Mouse (Mus musculus) gastrocnemius, adult 18-20 months (tissue): ENCODE measurements around the gene Me1. TPM values are rescaled to one million over a fixed set of nuclear protein-coding genes. Genes with fewer than 3 reads are reported as not detected.

Experiments
- DNase-seq: peaks from one replicate; pipeline ENCODE4 v3.0.0; 2021; ENCODE audit warnings: low spot score
- total RNA-seq, 2 experiments: library from RNA; stranded (reverse); gene quantifications; 2 replicates each; pipeline ENCODE4 v1.2.3; 2021

The Me1 gene
- total RNA-seq, 2 experiments from 2014 or later, result 189 to 224 TPM

DNA sequence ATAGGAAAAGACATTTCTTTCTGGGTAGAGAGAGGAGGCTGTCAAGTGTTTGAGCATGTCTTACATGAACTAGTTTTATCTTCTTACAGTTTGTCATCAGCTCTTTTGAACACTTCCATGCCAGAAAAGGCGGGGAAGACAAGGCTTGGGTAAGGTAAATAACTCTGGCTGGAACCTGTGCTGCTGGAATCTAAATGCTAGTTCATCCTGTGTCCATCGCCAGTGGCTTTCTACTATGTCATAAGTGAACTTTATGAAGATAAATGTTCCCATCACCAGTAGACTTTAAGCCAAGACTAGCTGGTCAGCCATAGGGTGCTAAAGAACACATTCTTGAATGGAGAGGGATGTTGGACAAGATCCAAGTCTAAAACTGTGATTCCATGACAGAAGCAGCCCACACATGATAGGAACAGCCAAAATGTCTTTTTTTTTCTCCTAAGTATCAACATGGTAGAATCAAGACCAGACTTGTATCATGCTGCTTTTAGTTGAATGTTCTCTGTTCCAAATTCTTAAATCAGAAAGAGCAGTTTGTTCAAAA, 14.4 kb upstream of the Me1 start:
- no peak for DNase-seq

DNA sequence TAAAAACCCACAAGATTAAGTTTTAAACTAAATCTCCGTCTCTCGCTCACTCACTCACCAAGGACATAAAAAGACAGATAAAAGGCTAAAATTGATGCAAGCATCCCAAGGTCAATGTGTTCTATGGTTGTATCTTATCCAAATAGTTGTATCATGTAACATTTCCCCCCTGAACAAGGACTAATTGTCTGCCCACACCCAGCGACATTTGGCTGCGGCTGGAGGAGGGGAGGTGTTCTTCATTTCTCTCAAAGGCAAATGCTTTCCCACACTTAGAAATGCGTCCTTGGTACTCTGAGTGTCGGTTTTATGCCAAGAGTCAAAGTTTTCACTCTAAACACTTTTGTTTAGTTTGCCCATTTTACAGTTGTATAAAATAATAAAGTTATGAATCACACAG, 13.2 kb upstream of the Me1 start:
- no peak for DNase-seq

DNA sequence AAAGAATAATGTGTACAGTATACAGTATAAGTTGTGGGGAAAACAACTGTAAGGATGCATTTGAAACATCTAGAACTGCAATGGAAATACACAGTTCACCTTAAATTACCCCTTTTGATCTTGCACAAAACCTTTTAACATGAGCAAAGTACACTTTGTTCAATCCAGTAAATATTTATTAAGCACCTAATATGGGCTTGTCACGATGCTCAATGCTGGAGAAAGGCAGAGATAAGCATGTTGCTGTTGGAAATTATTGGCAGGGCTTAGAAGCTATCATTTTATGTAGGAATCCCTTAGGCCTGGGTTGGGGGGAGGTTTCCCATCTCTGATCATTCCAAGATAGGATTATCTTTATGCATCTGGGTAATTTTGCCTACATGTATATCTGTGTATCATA, 11.7 kb upstream of the Me1 start:
- DNase-seq, result no peak

DNA sequence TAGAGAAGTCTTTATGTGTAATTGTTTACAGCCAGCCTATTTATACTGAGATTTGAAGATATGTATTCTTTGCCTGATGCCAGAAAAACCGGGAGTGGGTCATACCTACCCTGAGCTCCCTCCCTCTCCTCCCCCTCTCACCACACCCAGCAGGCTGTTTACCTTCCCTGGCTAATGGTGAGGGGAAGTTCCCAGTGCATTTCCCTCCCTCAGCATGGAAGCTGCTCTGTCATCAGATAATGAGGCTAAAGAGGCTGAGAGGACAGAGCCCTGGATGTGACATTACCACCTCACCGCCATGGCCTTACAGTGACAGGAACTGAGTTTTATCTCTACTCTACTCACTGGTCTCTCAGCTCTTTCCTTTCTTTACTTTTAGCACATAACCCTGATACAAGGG, 6.1 kb upstream of the Me1 start:
- DNase-seq, result no peak

DNA sequence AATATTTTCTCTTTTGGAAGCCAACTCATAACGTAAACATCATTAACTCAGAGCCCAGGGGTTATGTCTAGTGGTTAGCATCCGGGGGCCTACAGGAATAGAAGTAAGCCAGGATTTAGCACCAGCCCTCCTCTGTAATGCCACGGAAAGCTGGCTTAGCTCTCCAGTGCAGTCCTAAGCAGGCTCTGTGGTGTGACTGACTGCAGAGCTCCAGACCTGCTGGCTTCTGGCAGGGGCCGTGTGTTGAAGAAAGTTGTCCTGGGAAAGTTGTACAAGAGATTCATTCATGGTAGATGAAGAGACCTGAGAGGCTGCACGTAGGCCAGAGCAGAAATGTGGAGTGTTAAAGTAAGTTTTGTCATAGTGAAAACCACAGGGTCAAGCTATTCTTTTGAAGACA, 5.5 kb upstream of the Me1 start:
- peak; percentile 17 for DNase-seq

DNA sequence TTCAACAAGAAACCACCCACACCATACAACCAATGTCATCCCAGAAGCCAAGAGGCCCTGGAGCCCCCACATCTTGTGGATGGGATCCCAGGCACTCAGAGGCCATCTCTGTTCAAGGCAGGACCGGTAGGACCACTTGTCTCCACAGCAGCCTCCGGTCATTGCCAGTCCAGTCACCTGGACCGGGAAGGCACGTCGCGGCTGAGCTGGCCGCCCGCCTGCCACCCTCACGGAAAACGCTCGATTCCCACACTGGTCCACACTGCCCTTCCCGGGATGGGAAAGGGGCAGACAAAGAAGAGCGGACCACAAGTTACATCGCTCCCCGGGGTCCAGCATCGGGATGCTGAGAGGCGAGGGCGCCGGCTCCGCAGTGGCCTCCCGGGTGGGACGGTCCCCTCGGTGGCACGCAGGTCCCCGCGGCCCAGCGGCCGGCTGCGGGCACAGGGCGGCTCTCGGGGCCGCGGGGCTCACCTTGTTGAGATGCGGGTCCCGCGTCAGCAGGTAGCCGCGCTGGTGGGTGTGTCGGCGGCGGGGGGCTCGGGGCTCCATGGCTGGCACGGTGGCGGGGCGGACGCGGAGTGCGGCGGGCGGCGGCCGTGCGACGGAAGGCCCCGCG, 445 bp downstream of the Me1 start:
- peak; percentile 31 for DNase-seq

DNA sequence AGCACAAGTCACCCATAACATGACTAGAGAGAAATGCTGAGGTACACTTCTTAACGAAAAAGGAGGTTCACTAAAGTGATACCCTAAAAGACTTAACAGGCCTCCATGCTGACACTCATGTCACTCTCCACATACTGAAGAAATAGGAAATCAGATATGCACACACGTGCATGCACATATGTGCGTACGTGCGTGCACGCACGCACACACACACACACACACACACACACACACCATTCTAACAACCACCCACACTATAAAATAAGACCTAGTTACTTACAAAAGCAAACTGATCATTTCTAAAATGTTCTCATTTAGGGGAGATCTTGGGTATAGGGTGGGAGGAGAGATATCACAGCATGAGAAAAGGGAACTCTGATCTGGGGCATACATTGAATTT, 1.1 kb downstream of the Me1 start:
- no peak for DNase-seq

DNA sequence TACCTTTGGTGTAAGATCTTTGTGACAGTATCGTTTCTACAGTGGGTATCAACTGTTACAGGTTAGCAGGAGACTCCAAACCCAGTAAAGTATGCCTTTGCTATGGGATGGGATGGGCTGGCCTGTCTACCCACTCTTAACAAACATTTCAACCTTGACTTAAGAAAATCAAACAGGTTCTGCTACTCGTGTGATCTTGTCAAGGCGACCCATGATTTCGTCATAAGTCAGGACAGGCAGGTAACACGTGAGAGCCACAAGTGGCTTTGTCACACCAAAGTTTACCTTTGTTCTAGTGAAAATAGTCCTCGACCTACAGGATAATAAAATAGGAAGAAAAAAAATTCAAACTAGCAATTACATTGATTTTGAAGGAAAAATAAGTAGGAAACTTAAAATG, 1.8 kb downstream of the Me1 start:
- DNase-seq, result no peak

DNA sequence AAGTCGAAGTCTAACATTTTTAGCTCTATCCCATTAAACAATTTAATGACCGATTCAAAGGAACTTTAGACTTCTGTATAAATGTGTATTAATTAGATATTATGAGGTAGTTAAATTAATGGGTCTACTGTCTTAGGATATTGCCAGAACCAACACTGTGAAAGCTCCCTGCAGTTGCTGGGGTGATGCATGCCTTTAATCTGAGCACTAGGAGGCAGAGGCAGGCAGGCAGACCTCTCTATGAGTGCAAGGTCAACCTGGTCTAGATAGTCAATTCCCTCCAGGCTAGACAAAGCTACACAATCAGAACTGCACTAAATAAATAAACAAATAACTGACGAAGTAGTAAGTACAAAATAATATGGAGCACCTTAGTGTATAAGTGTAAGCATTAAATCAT, 3.1 kb downstream of the Me1 start:
- no peak for DNase-seq

DNA sequence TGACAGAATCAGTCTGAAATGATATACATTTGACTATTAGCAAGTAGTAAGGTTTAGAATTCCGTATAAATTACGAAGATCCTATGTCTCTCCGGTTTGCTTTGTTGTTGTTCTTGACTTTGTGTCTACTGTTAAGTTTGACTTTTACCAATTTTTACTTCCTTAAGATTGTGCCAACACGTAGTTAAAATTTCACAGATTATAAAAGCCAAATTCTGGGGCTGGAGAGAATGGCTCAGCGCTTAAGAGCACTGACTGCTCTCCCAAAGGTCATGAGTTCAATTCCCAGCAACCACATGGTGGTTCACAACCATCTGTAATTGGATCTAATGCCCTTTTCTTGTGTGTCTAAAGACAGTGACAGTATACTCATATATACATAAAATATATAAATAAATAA, 3.5 kb downstream of the Me1 start:
- no peak for DNase-seq

DNA sequence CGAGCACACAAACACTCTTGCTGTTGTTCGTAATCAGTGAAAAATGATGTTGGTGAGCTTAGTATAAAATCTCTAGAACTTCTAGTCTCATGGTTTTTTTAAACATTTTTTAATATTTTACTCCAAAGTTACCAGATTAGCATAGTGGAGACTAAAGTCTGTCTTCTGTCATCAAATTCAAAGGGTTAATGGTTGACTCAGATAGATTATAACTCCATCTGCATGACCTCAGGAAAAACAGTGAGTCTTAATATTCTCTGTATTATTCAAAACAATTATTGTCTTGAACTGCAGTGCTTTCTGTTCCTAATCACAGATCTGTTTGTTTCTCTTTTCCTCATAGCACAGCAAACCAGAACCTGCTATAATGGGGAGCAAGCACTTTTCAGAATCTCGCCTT, 4.7 kb downstream of the Me1 start:
- no peak for DNase-seq

DNA sequence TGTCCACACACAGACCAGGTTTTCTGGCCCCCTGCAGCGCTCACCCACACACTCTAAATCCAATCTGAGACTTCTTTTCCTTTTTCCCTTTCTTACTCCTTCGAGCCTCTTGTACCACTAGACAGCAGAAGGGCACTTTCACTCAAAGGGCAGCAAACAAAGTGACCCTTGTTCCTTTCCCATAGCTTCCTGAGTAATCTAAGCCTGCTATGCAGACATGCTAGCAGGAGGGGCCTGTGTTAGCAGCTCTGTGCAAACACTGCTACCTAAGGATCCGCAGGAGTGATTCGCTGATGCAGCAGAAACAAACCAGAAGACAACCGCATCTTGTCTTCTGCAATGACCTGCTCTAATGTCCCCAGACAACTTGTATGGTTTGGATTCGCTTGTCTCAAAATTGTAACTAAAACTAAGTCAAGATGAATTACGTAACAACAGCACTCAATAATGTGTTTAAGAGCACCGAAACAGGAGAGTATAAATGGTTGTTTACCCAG, 12.0 kb downstream of the Me1 start:
- no peak for DNase-seq

DNA sequence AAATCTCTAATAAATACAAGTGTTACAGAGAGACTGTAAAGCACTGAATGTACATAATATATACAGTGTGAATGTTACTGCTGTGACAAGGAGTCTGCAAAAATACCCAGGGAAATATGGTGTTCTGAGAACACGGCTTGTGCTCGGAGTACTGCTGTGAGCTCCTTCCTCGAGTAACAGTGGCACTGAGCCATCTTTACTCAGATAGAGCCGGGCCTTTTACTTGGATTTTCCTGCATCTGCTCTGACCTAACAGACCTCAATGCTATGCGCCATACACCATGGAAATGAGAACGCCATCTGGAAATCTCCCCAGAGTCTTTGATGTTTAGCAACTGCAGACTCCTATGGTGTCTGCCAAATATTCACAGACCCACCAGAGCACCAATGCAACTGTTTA, 12.9 kb downstream of the Me1 start:
- no peak for DNase-seq

DNA sequence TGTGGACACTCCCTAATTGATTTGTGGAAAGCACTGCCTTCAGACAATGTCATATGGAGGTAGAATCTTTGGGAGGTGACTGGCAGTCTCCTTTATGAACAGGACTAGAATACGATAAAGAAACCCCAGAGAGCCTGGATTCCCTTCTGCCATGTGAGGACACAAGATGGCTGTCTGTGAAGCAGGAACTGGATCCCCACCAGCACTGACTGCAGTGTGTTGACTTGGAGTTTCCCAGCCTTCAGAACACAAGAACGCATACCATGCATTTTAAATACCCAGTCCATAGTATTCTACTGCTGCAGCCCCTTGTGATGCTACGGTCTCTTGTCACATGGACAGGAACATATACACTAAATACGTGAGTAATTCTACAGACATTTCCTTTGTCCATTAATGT, 13.5 kb downstream of the Me1 start:
- DNase-seq, result no peak

DNA sequence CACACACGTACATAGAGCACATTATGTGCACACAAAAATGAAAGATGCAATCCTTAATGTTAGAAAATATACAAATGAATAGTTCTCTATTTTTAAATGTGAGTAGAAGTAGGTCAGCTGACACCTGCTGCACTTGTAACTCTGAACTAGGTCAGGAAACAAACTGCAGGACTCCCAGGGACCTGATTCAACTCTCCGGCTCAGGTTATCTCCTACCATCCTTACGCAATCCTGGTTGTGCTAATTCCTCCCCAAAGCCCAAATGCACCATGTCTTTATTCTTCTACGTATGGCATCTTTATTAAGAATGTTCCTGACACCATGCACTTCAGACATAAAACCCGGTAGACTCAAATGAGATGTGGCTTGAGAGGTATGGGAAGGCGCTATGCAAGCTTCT, 15.3 kb downstream of the Me1 start:
- peak; percentile 42 for DNase-seq

DNA sequence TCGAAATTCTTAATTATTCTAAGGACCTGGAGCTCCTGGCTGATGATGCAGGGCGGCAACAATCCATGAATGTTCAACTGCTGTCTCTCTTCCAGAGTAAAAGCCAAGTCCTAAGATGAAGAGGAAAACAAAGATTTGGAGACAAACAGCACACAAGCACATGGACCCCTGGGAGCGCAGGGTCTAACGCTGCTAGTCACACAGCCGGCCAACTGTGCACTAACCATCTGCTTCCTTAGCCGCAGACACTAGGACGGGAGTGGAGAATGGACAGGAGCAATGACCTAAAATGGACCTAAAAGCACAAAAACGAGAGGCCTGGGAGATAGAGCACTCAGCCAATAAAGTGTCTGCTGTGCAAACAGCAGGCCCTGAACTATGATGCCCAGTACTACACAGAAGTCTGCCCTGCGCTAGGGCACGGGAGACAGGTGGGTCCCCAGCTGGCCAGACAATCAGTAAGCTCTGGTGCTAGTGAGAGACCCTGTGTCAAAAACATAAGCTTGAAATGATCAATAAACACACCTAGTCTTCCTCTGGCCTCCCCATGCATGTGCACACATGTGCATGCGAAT, 15.8 kb downstream of the Me1 start:
- no peak for DNase-seq

DNA sequence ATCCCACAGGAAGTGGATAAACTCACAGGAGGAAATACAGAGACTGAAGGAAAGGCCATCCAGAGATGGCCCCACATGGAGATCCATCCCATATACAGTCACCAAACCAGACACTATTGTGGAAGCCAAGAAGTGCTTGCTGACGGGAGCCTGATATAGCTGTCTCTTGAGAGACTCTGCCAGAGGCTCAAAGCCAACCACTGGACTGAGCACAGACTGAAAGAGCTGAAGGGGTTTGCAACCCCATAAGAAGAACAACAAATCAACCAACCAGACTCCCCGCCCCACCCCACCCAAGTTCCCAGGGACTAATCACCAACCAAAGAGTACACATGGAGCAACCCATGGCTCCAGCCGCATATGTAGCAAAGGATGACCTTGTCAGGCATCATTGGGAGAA, 19.5 kb downstream of the Me1 start:
- DNase-seq, result peak; percentile 26

DNA sequence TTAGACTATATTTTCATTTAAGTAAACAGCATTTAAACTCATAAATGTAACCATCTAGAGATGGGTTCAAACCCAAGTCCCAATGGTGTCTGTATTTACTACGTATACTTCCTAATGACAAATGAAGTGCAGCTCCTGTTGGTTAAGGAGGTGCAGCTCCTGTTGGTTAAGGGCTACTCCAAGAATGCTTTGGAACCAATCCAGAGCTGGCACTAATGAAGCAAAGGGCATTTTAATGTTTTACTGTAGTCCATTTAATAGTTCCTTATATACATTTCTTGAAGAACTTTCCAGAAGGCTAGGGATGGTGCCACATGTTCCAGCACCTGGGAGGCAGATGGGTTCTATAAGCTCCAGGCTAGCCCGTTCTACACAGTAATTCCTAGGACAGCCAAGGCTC, 20.3 kb downstream of the Me1 start:
- no peak for DNase-seq

DNA sequence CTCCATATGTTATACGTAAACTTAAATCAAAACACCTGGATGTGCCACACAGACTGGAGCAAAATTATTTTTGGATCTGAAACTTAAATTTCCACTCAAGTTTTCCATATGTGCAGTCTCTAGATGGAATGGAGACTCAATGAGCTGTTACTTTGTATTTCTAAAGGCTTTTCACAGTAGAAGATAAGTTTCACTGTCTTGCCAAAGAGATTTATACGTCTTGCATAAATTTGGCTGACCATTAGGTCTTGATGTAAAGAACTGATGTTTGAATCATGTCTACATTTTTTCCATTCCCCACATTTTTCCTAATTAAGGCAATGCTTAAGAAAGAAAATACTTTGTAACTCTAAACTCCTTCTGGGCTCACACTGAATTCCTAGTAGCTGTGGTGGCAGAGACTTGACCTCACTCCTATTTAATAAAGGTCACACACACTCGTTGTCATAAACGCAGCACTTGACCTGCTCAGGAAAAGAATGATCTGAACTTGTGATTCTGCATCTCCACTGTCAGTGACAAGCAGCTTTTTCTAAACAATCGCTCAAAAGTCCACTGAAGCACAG, 22.8 kb downstream of the Me1 start:
- no peak for DNase-seq

DNA sequence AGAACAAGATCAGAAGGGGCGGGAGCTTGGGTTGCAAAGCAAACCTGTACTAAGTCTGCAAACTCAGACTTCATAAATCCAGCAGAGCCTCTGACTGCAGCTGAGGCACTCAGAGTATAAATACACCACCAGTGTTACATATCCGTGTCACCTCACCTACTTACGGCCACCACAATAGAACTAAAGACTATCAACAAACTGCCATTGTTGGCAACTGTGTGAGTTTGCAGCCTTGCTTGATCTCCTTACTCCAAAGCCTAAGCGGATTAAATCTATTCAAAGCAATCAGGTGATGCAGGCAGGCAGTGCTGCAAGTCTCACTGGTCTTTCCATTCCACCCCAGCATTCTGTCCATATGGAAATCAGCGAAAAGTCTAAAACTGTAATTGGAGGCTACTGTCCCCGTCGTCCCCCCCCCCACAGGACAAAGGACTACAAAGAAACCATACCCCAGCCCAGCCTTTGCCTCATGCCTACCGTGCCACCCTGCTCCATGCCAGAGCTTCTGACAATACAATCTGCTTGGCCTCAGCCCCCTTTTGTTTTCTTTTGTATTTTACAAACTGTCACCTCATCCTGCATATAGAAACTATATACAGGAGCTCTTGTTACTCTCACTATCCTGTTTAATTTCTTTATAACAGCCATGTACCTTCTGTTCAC, 27.0 kb downstream of the Me1 start:
- DNase-seq, result no peak

DNA sequence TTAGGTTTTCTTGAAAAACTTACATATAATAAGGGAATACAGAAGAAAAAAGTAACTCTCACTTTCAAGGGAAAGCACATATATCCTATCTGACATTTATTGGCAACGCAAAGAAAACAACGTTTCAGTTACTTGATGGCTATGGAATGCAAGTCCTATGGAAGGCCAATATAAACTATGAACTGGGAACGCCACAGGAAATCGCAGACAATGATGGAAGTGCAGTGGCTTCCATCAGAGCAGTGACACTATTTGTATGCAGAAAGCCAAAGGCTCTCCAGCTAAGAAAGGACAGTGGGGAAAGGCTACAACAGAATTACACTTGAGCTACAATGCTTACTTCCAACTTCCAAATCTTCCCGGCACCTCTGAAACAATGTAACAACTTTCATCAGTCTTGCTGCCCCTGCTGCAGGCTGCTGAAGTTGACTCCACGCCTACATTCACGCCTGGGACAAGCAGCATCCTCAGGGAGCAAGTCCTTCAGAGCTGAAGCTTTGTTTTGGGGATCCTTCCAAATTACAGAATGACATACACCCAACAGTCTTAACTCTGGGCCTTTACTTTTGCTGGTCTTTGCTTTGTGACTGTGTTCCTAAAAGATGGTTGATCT, 28.5 kb downstream of the Me1 start:
- DNase-seq, result no peak

DNA sequence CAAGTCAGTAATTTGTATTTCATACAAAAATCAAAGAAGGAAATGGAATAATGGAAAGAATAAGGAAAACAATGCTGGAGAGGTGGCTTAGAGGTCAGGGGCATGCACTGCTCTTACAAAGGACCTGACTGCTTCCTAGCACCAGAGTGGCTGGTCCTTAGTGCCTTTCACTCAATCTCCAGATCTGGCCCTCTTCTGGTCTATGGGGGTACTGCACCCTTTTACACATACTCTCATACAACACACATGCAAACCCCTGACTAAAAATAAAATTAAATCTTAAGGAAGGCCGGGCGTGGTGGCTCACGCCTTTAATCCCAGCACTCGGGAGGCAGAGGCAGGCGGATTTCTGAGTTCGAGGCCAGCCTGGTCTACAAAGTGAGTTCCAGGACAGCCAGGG, 34.1 kb downstream of the Me1 start:
- DNase-seq, result no peak
